Mouse (Mus musculus): ENCODE data around the gene Cnih3. TPM values are rescaled to one million over a fixed set of nuclear protein-coding genes. Genes with fewer than 3 reads are reported as not detected.

Gene Cnih3
- polyA plus RNA-seq, 1 experiment from 2014 or later = not detected

DNA sequence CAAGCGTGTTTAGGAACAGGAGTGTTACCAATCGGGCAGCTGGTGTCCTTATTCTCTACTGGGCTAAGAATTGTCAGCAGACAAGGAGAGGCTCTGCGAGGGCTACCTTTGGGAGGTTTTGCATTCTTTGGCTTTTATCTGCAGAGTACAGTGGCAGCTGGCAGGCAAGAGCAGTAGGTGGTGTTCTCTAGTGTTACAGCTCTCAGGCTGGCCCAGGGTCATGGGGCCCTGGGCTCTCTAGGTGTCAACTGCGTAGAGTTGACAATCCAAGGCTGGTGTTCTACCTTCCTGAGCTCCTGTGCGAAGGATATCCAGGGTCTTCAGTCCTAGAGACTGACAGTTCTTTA, 17.4 kb upstream of the Cnih3 start:
- Histone ChIP-seq H3K4me3 (ENCODE audit: low read depth, low read length) (no peak overlapping the region), H3K4me2 (peak overlapping the region; percentile 46), H3K9ac (ENCODE audit: low read depth, low read length) (peak overlapping the region; percentile 10; the same call in 1 of the 2 replicates), H3K4me1 (replicated peaks; ENCODE audit: control insufficient read depth, insufficient read depth, low read length) (peaks cover 14% of the 10 kb centered on the region), H3K36me3 (ENCODE audit: control insufficient read depth, insufficient read depth, low read length) (no peaks in the 10 kb centered on the region), H3K27me3 (replicated peaks; ENCODE audit: control insufficient read depth, insufficient read depth, low read length) (no peaks in the 10 kb centered on the region), H3K27ac (ENCODE audit: low read depth, low read length) (peak overlapping the region; percentile 83), H3K9me3 (ENCODE audit: control insufficient read depth, low read length) (peaks cover 3% of the 10 kb centered on the region; the same call in 1 of the 2 replicates)
- ATAC-seq (replicated peaks; ENCODE audit: low FRiP score) = peak; percentile 95
- WGBS = 69% methylated on average over 5 of the region's 5 CpGs
- peak; percentile 54 for DNase-seq (ENCODE audit: low spot score)

GRCm38 (mm10) chr1:181335388-181335787, 17.0 kb upstream of the Cnih3 start:
- peaks cover 14% of the 10 kb centered on the region for H3K4me1 ChIP-seq (replicated peaks; ENCODE audit: control insufficient read depth, insufficient read depth, low read length)
- peak overlapping the region; percentile 46 for H3K4me2 ChIP-seq
- H3K27me3 ChIP-seq (replicated peaks; ENCODE audit: control insufficient read depth, insufficient read depth, low read length) = no peaks in the 10 kb centered on the region
- 78% methylated on average over 4 of the region's 4 CpGs for WGBS
- no peaks in the 10 kb centered on the region for H3K36me3 ChIP-seq (ENCODE audit: control insufficient read depth, insufficient read depth, low read length)
- H3K9ac ChIP-seq (ENCODE audit: low read depth, low read length) = 0 out of 2 replicates have a peak overlapping the region, but pooled peaks have one; percentile 10
- no peak for ATAC-seq (replicated peaks; ENCODE audit: low FRiP score)
- H3K9me3 ChIP-seq (ENCODE audit: control insufficient read depth, low read length) = peaks cover 3% of the 10 kb centered on the region; the same call in 1 of the 2 replicates
- no peak for DNase-seq (ENCODE audit: low spot score)
- peak overlapping the region; percentile 83 for H3K27ac ChIP-seq (ENCODE audit: low read depth, low read length)
- no peak overlapping the region for H3K4me3 ChIP-seq (ENCODE audit: low read depth, low read length)

DNA sequence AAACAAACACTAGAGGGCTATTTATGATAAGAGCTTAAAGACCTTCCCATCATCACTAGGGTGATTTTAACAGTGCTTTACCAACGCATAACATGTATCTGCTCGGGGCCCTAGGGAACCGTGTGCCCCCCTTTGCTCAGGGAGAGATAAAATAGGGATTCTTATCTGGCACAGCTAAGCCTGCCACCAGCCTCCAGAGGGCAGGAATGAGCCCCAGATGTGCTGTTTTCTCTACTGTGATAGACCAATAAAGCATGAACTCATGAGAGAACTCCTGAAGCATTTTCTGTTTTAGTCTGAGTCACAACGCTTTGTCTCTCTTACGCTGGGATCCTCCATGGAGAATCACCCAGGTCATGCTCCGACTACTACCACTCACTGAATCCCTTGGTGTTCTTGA, 15.6 kb upstream of the Cnih3 start:
- H3K4me3 ChIP-seq (ENCODE audit: low read depth, low read length) = no peak overlapping the region
- H3K4me2 ChIP-seq = no peak overlapping the region
- no peaks in the 10 kb centered on the region for H3K36me3 ChIP-seq (ENCODE audit: control insufficient read depth, insufficient read depth, low read length)
- H3K9me3 ChIP-seq (ENCODE audit: control insufficient read depth, low read length) = peaks cover 3% of the 10 kb centered on the region; the same call in 1 of the 2 replicates
- no peaks in the 10 kb centered on the region for H3K27me3 ChIP-seq (replicated peaks; ENCODE audit: control insufficient read depth, insufficient read depth, low read length)
- 82% methylated on average over 6 of the region's 6 CpGs for WGBS
- H3K9ac ChIP-seq (ENCODE audit: low read depth, low read length) = no peak overlapping the region
- ATAC-seq (replicated peaks; ENCODE audit: low FRiP score) (no peak), DNase-seq (ENCODE audit: low spot score) (no peak)
- peaks cover 14% of the 10 kb centered on the region for H3K4me1 ChIP-seq (replicated peaks; ENCODE audit: control insufficient read depth, insufficient read depth, low read length)
- H3K27ac ChIP-seq (ENCODE audit: low read depth, low read length) = no peak overlapping the region

- Histone ChIP-seq H3K4me2 (no peak overlapping the region), H3K4me1 (replicated peaks; ENCODE audit: control insufficient read depth, insufficient read depth, low read length) (peaks cover 7% of the 10 kb centered on the region; the same call in 1 of the 2 replicates), H3K9ac (ENCODE audit: low read depth, low read length) (no peak overlapping the region), H3K36me3 (ENCODE audit: control insufficient read depth, insufficient read depth, low read length) (no peaks in the 10 kb centered on the region), H3K4me3 (ENCODE audit: low read depth, low read length) (no peak overlapping the region), H3K27me3 (replicated peaks; ENCODE audit: control insufficient read depth, insufficient read depth, low read length) (no peaks in the 10 kb centered on the region), H3K9me3 (ENCODE audit: control insufficient read depth, low read length) (peaks cover 3% of the 10 kb centered on the region; the same call in 1 of the 2 replicates), H3K27ac (ENCODE audit: low read depth, low read length) (no peak overlapping the region)
- WGBS = 77% methylated on average over 6 of the region's 6 CpGs
- DNase-seq (ENCODE audit: low spot score) (no peak), ATAC-seq (replicated peaks; ENCODE audit: low FRiP score) (no peak)
These were observed 13.3 kb upstream of the Cnih3 start for GRCm38 (mm10) chr1:181339106-181339505.

DNA sequence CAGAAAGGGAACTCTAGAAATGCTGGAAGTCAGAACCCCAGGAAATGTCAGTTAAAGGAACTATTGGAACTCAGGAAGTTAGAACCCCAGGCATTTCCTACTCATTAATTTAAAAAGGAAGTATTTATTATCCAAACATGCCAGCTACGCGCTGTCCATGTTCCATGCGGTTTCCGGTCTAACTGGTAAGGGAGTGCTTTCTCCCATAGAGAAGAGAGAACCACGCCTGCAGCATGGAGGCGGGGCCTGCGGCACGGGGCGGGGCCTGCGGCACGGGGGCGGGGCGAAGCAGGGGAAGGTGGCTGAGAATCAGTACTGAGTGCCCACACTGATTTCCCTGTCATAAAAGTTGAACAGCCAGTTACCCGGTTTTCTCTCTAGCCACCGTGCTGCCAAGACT, 6.9 kb upstream of the Cnih3 start:
- WGBS = 16% methylated on average over 15 of the region's 15 CpGs
- Histone ChIP-seq H3K4me2 (no peak overlapping the region), H3K9ac (ENCODE audit: low read depth, low read length) (no peak overlapping the region), H3K9me3 (ENCODE audit: control insufficient read depth, low read length) (no peaks in the 10 kb centered on the region), H3K27ac (ENCODE audit: low read depth, low read length) (no peak overlapping the region), H3K27me3 (replicated peaks; ENCODE audit: control insufficient read depth, insufficient read depth, low read length) (peaks cover 28% of the 10 kb centered on the region), H3K36me3 (ENCODE audit: control insufficient read depth, insufficient read depth, low read length) (no peaks in the 10 kb centered on the region), H3K4me3 (ENCODE audit: low read depth, low read length) (no peak overlapping the region), H3K4me1 (replicated peaks; ENCODE audit: control insufficient read depth, insufficient read depth, low read length) (no peaks in the 10 kb centered on the region)
- ATAC-seq (replicated peaks; ENCODE audit: low FRiP score) = no peak; the same call in 1 of the 2 replicates
- peak; percentile 52 for DNase-seq (ENCODE audit: low spot score)

GRCm38 (mm10) chr1:181352043-181352366, 423 bp upstream of the Cnih3 start:
- no peak; the same call in 1 of the 2 replicates for ATAC-seq (replicated peaks; ENCODE audit: low FRiP score)
- no peak overlapping the region; the same call in 1 of the 2 replicates for H3K9ac ChIP-seq (ENCODE audit: low read depth, low read length)
- WGBS = 2% methylated on average over 3 of the region's 3 CpGs

GRCm38 (mm10) chr1:181353200-181354097, 1.0 kb downstream of the Cnih3 start:
- peaks cover 14% of the 10 kb centered on the region; the same call in 1 of the 2 replicates for H3K4me1 ChIP-seq (replicated peaks; ENCODE audit: control insufficient read depth, insufficient read depth, low read length)
- no peaks in the 10 kb centered on the region for H3K9me3 ChIP-seq (ENCODE audit: control insufficient read depth, low read length)
- peak overlapping the region; percentile 58 for H3K4me3 ChIP-seq (ENCODE audit: low read depth, low read length)
- ATAC-seq (replicated peaks; ENCODE audit: low FRiP score) = no peak
- 3% methylated on average over 33 of the region's 33 CpGs for WGBS
- H3K27me3 ChIP-seq (replicated peaks; ENCODE audit: control insufficient read depth, insufficient read depth, low read length) = peaks cover 69% of the 10 kb centered on the region
- no peak overlapping the region for H3K9ac ChIP-seq (ENCODE audit: low read depth, low read length)
- no peak overlapping the region for H3K27ac ChIP-seq (ENCODE audit: low read depth, low read length)
- DNase-seq (ENCODE audit: low spot score) = no peak
- H3K36me3 ChIP-seq (ENCODE audit: control insufficient read depth, insufficient read depth, low read length) = no peaks in the 10 kb centered on the region
- H3K4me2 ChIP-seq = peak overlapping the region; percentile 94

More at GRCm38 (mm10) chr1:181352043-181352366, 423 bp upstream of the Cnih3 start:
- peak overlapping the region; percentile 94 for H3K4me2 ChIP-seq
- no peaks in the 10 kb centered on the region for H3K36me3 ChIP-seq (ENCODE audit: control insufficient read depth, insufficient read depth, low read length)
- H3K9me3 ChIP-seq (ENCODE audit: control insufficient read depth, low read length) = no peaks in the 10 kb centered on the region
- no peak overlapping the region for H3K27ac ChIP-seq (ENCODE audit: low read depth, low read length)
- H3K4me1 ChIP-seq (replicated peaks; ENCODE audit: control insufficient read depth, insufficient read depth, low read length) = peaks cover 14% of the 10 kb centered on the region; the same call in 1 of the 2 replicates
- DNase-seq (ENCODE audit: low spot score) = no peak
- H3K4me3 ChIP-seq (ENCODE audit: low read depth, low read length) = peak overlapping the region; percentile 58
- peaks cover 80% of the 10 kb centered on the region for H3K27me3 ChIP-seq (replicated peaks; ENCODE audit: control insufficient read depth, insufficient read depth, low read length)

GRCm38 (mm10) chr1:181355683-181356082, 3.3 kb downstream of the Cnih3 start:
- Histone ChIP-seq H3K27me3 (replicated peaks; ENCODE audit: control insufficient read depth, insufficient read depth, low read length) (peaks cover 58% of the 10 kb centered on the region), H3K4me3 (ENCODE audit: low read depth, low read length) (no peak overlapping the region)
- no peak for ATAC-seq (replicated peaks; ENCODE audit: low FRiP score)

More at GRCm38 (mm10) chr1:181355683-181356082, 3.3 kb downstream of the Cnih3 start:
- no peaks in the 10 kb centered on the region for H3K9me3 ChIP-seq (ENCODE audit: control insufficient read depth, low read length)
- WGBS = 64% methylated on average over 5 of the region's 5 CpGs
- H3K36me3 ChIP-seq (ENCODE audit: control insufficient read depth, insufficient read depth, low read length) = no peaks in the 10 kb centered on the region
- no peak overlapping the region for H3K4me2 ChIP-seq
- peaks cover 14% of the 10 kb centered on the region; the same call in 1 of the 2 replicates for H3K4me1 ChIP-seq (replicated peaks; ENCODE audit: control insufficient read depth, insufficient read depth, low read length)
- DNase-seq (ENCODE audit: low spot score) = no peak
- H3K27ac ChIP-seq (ENCODE audit: low read depth, low read length) = no peak overlapping the region
- H3K9ac ChIP-seq (ENCODE audit: low read depth, low read length) = no peak overlapping the region
